Mouse (Mus musculus) spleen, adult 2 months (tissue): ENCODE measurements around the gene Kcnj15.

Experiments
- CTCF ChIP-seq: fragments of 200-500 bp; IDR thresholded peaks from 2 replicates; pipeline ENCODE4 v1.5.1; 2011; ENCODE audit warnings: mild to moderate bottlenecking, inconsistent platforms; ENCODE audit not compliant: insufficient read depth, insufficient read length, insufficient replicate concordance; ENCODE audit errors: extremely low read depth
- POLR2A ChIP-seq: fragments of 200-500 bp; IDR thresholded peaks from 2 replicates; pipeline ENCODE4 v1.6.1; 2011; ENCODE audit warnings: low read depth, low read length, inconsistent platforms

DNA sequence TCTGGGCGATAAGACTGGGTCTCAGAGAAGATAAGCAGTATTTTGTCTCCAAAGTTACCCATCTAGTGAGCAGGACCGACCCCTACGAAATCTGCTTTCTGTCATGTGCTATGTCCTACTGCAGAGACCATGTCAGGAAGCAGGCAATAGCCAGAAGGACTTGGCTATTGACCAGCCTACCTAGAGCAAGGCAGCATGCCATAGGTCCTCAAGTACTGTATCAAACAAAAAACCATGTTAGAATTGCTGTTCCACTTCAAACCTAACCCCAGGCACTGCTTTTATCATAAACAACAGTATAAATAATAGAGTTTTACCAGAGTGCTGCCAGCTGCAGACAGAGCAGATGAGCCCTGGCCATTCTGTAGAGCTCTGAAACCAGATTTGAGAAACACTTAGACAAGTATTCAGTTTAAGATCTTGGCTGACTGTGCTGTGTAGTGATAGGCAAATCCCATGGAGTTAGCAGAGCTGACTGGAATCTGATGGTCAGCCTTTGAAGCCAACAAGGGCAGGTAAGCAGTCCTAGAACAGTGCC, 50.5 kb downstream of the Kcnj15 start:
- TF ChIP-seq CTCF (no peak), POLR2A (no peak)
